Mouse (Mus musculus): ENCODE data around the gene Apoc1. TPM values are rescaled to one million over a fixed set of nuclear protein-coding genes. Genes with fewer than 3 reads are reported as not detected.

The Apoc1 gene
- polyA plus RNA-seq, 1 experiment from 2014 or later: 34.7 TPM

GRCm38 (mm10) chr7:19696336-19696873 is 3.9 kb upstream of the Apoc1 start:
- ATAC-seq: no peak
- peaks cover 25% of the 10 kb centered on the region for H3K4me1 ChIP-seq (replicated peaks; ENCODE audit: control insufficient read depth, insufficient read depth, low read length)

GRCm38 (mm10) chr7:19695881-19696280 is 3.4 kb upstream of the Apoc1 start:
- no peak for TF ChIP-seq CTCF (IDR thresholded peaks at IDR 0.05; ENCODE audit: low read depth)
- no peak overlapping the region for H3K4me2 ChIP-seq (replicated peaks; ENCODE audit: low read depth)
- H3K27ac ChIP-seq (ENCODE audit: low read depth, low read length): no peak overlapping the region
- H3K27me3 ChIP-seq (replicated peaks; ENCODE audit: control insufficient read depth, insufficient read depth, low read length): no peaks in the 10 kb centered on the region
- 79% methylated on average over 6 of the region's 6 CpGs for WGBS
- H3K9ac ChIP-seq (ENCODE audit: low read depth, low read length): no peak overlapping the region
- H3K4me1 ChIP-seq (replicated peaks; ENCODE audit: control insufficient read depth, insufficient read depth, low read length): peaks cover 25% of the 10 kb centered on the region
- H3K36me3 ChIP-seq (ENCODE audit: control insufficient read depth, insufficient read depth): no peaks in the 10 kb centered on the region
- no peaks in the 10 kb centered on the region for H3K9me3 ChIP-seq (ENCODE audit: control insufficient read depth)
- no peak for ATAC-seq
- H3K4me3 ChIP-seq (ENCODE audit: low read depth, low read length): no peak overlapping the region

More at GRCm38 (mm10) chr7:19696336-19696873, 3.9 kb upstream of the Apoc1 start:
- Histone ChIP-seq H3K9me3 (ENCODE audit: control insufficient read depth) (no peaks in the 10 kb centered on the region), H3K27ac (ENCODE audit: low read depth, low read length) (no peak overlapping the region), H3K4me2 (replicated peaks; ENCODE audit: low read depth) (no peak overlapping the region), H3K27me3 (replicated peaks; ENCODE audit: control insufficient read depth, insufficient read depth, low read length) (no peaks in the 10 kb centered on the region), H3K36me3 (ENCODE audit: control insufficient read depth, insufficient read depth) (0 out of 2 replicates have a peak, but pooled peaks cover 1% of the 10 kb centered on the region), H3K4me3 (ENCODE audit: low read depth, low read length) (no peak overlapping the region), H3K9ac (ENCODE audit: low read depth, low read length) (no peak overlapping the region)
- WGBS: 97% methylated on average over 34 of the region's 34 CpGs
- no peak for TF ChIP-seq CTCF (IDR thresholded peaks at IDR 0.05; ENCODE audit: low read depth)

- Histone ChIP-seq H3K36me3 (ENCODE audit: control insufficient read depth, insufficient read depth) (no peaks in the 10 kb centered on the region), H3K4me3 (ENCODE audit: low read depth, low read length) (no peak overlapping the region), H3K4me1 (replicated peaks; ENCODE audit: control insufficient read depth, insufficient read depth, low read length) (peaks cover 22% of the 10 kb centered on the region), H3K9ac (ENCODE audit: low read depth, low read length) (no peak overlapping the region), H3K9me3 (ENCODE audit: control insufficient read depth) (no peaks in the 10 kb centered on the region), H3K27ac (ENCODE audit: low read depth, low read length) (0 out of 2 replicates have a peak overlapping the region, but pooled peaks have one; percentile 5), H3K27me3 (replicated peaks; ENCODE audit: control insufficient read depth, insufficient read depth, low read length) (no peaks in the 10 kb centered on the region), H3K4me2 (replicated peaks; ENCODE audit: low read depth) (no peak overlapping the region)
- TF ChIP-seq CTCF (IDR thresholded peaks at IDR 0.05; ENCODE audit: low read depth): no peak
- ATAC-seq: no peak
- 19% methylated on average over 8 of the region's 8 CpGs for WGBS
Observed at GRCm38 (mm10) chr7:19695213-19695594, 2.7 kb upstream of the Apoc1 start.

- Histone ChIP-seq H3K9ac (ENCODE audit: low read depth, low read length) (no peak overlapping the region), H3K9me3 (ENCODE audit: control insufficient read depth) (no peaks in the 10 kb centered on the region), H3K4me1 (replicated peaks; ENCODE audit: control insufficient read depth, insufficient read depth, low read length) (peaks cover 21% of the 10 kb centered on the region), H3K4me3 (ENCODE audit: low read depth, low read length) (no peak overlapping the region), H3K36me3 (ENCODE audit: control insufficient read depth, insufficient read depth) (no peaks in the 10 kb centered on the region), H3K27ac (ENCODE audit: low read depth, low read length) (peak overlapping the region; percentile 46; the same call in 1 of the 2 replicates), H3K27me3 (replicated peaks; ENCODE audit: control insufficient read depth, insufficient read depth, low read length) (no peaks in the 10 kb centered on the region), H3K4me2 (replicated peaks; ENCODE audit: low read depth) (no peak overlapping the region)
- no peak for ATAC-seq
- 45% methylated on average over 10 of the region's 10 CpGs for WGBS
- TF ChIP-seq CTCF (IDR thresholded peaks at IDR 0.05; ENCODE audit: low read depth): no peak
Observed at GRCm38 (mm10) chr7:19694336-19695212, 2.1 kb upstream of the Apoc1 start.

GRCm38 (mm10) chr7:19693421-19693820 is 961 bp upstream of the Apoc1 start:
- WGBS: 16% methylated on average over 9 of the region's 10 CpGs
- H3K4me3 ChIP-seq (ENCODE audit: low read depth, low read length): no peak overlapping the region
- peaks cover 16% of the 10 kb centered on the region; the same call in 1 of the 2 replicates for H3K4me1 ChIP-seq (replicated peaks; ENCODE audit: control insufficient read depth, insufficient read depth, low read length)
- ATAC-seq: peak; percentile 56
- H3K27ac ChIP-seq (ENCODE audit: low read depth, low read length): peak overlapping the region; percentile 46
- no peaks in the 10 kb centered on the region for H3K27me3 ChIP-seq (replicated peaks; ENCODE audit: control insufficient read depth, insufficient read depth, low read length)
- no peaks in the 10 kb centered on the region for H3K36me3 ChIP-seq (ENCODE audit: control insufficient read depth, insufficient read depth)
- peak overlapping the region; percentile 17; the same call in 1 of the 2 replicates for H3K4me2 ChIP-seq (replicated peaks; ENCODE audit: low read depth)
- H3K9me3 ChIP-seq (ENCODE audit: control insufficient read depth): no peaks in the 10 kb centered on the region
- no peak for TF ChIP-seq CTCF (IDR thresholded peaks at IDR 0.05; ENCODE audit: low read depth)
- no peak overlapping the region for H3K9ac ChIP-seq (ENCODE audit: low read depth, low read length)

GRCm38 (mm10) chr7:19691434-19691833 is 1.0 kb downstream of the Apoc1 start:
- ATAC-seq: no peak
- no peaks in the 10 kb centered on the region for H3K36me3 ChIP-seq (ENCODE audit: control insufficient read depth, insufficient read depth)
- H3K9me3 ChIP-seq (ENCODE audit: control insufficient read depth): no peaks in the 10 kb centered on the region
- H3K4me2 ChIP-seq (replicated peaks; ENCODE audit: low read depth): no peak overlapping the region
- H3K27me3 ChIP-seq (replicated peaks; ENCODE audit: control insufficient read depth, insufficient read depth, low read length): no peaks in the 10 kb centered on the region
- H3K4me3 ChIP-seq (ENCODE audit: low read depth, low read length): no peak overlapping the region
- no peak overlapping the region for H3K9ac ChIP-seq (ENCODE audit: low read depth, low read length)
- H3K4me1 ChIP-seq (replicated peaks; ENCODE audit: control insufficient read depth, insufficient read depth, low read length): peaks cover 16% of the 10 kb centered on the region; the same call in 1 of the 2 replicates
- H3K27ac ChIP-seq (ENCODE audit: low read depth, low read length): no peak overlapping the region
- no peak for TF ChIP-seq CTCF (IDR thresholded peaks at IDR 0.05; ENCODE audit: low read depth)
- 61% methylated on average over 6 of the region's 6 CpGs for WGBS

All from intestine, postnatal 0 days (tissue).